Comparison of ENCODE assay signal across 9 mouse cellular contexts in genomic region chr12:12787608-12788262, GRCm38 (mm10).
A peak's percentile ranks its signal among the peaks of the same experiment; 100 is the strongest.
DNase-seq lines count a peak whose midpoint lies in the region; ATAC-seq and TF ChIP-seq lines count a peak whose summit lies in the region.
"Had no signal": no experiment of that assay in that cellular context is flagged by ENCODE, and none has a peak within 500 bp of the region (broad histone marks: within the 10 kb centered on the region; RNA-seq: fewer than 3 reads in every experiment).

No protein-coding gene starts in this region.

- H3K4me1 ChIP-seq in kidney, postnatal 0 days (replicated peaks; ENCODE audit: insufficient read depth, low read length) = 0 out of 2 replicates have a peak, but pooled peaks cover 9% of the 10 kb centered on the region
- H3K4me1 ChIP-seq in forebrain, embryonic 13.5 days = peaks cover 60% of the 10 kb centered on the region
- H3K4me1 ChIP-seq in limb, embryonic 15.5 days = peaks cover 25% of the 10 kb centered on the region
- peaks cover 10% of the 10 kb centered on the region for H3K4me1 ChIP-seq in small intestine, adult 2 months (ENCODE audit: control insufficient read depth, insufficient read depth, insufficient read length, low read length)

- H3K27ac ChIP-seq in kidney, postnatal 0 days = no peak overlapping the region
- no peak overlapping the region for H3K27ac ChIP-seq in forebrain, embryonic 13.5 days
- H3K27ac ChIP-seq in limb, embryonic 15.5 days = no peak overlapping the region
- peak overlapping the region; percentile 77 for H3K27ac ChIP-seq in small intestine, adult 2 months (ENCODE audit: insufficient read depth, low read depth, low read length)

- peak overlapping the region; percentile 44 for H3K4me2 ChIP-seq in kidney, postnatal 0 days (ENCODE audit: low read length)
- H3K4me2 ChIP-seq in forebrain, embryonic 13.5 days = peak overlapping the region; percentile 50
- H3K4me2 ChIP-seq in limb, embryonic 15.5 days = peak overlapping the region; percentile 47

- no peaks in the 10 kb centered on the region for H3K27me3 ChIP-seq in kidney, postnatal 0 days (ENCODE audit: insufficient read depth, low read length)
- H3K27me3 ChIP-seq in forebrain, embryonic 13.5 days = peaks cover 9% of the 10 kb centered on the region
- H3K27me3 ChIP-seq in limb, embryonic 15.5 days = no peaks in the 10 kb centered on the region
- no peaks in the 10 kb centered on the region; the same call in 1 of the 2 replicates for H3K27me3 ChIP-seq in small intestine, adult 2 months (ENCODE audit: control insufficient read depth, insufficient read depth, low read length)

- TF ChIP-seq POLR2A in small intestine, adult 2 months (IDR thresholded peaks at IDR 0.05; ENCODE audit: low read depth, low read length) = no peak

- H3K9me3 ChIP-seq in kidney, postnatal 0 days (replicated peaks; ENCODE audit: low read length) = no peaks in the 10 kb centered on the region
- no peaks in the 10 kb centered on the region for H3K9me3 ChIP-seq in forebrain, embryonic 13.5 days (replicated peaks)
- H3K9me3 ChIP-seq in limb, embryonic 15.5 days = no peaks in the 10 kb centered on the region

- no peak overlapping the region for H3K4me3 ChIP-seq in kidney, postnatal 0 days (replicated peaks; ENCODE audit: low read depth, low read length)
- H3K4me3 ChIP-seq in forebrain, embryonic 13.5 days = peak overlapping the region; percentile 12; the same call in 1 of the 2 replicates
- H3K4me3 ChIP-seq in limb, embryonic 15.5 days = peak overlapping the region; percentile 20
- H3K4me3 ChIP-seq in small intestine, adult 2 months (ENCODE audit: low read depth, low read length) = peak overlapping the region; percentile 30

- no peak overlapping the region for H3K9ac ChIP-seq in kidney, postnatal 0 days (ENCODE audit: low read depth, low read length)
- peak overlapping the region; percentile 35; the same call in 1 of the 2 replicates for H3K9ac ChIP-seq in forebrain, embryonic 13.5 days
- 0 out of 2 replicates have a peak overlapping the region, but pooled peaks have one; percentile 20 for H3K9ac ChIP-seq in limb, embryonic 15.5 days

- no peak for DNase-seq in kidney, postnatal 0 days (ENCODE audit: low spot score)
- no peak for DNase-seq in kidney, postnatal 4 days
- no peak for DNase-seq in testis, postnatal 10 days (ENCODE audit: low spot score)
- no peak for DNase-seq in kidney, adult 8-10 months
- DNase-seq: cerebellum, adult 2 months had no signal

- H3K36me3 ChIP-seq in kidney, postnatal 0 days (ENCODE audit: insufficient read depth, low read length) = no peaks in the 10 kb centered on the region
- H3K36me3 ChIP-seq in forebrain, embryonic 13.5 days (ENCODE audit: poor library complexity, severe bottlenecking) = no peaks in the 10 kb centered on the region
- no peaks in the 10 kb centered on the region for H3K36me3 ChIP-seq in limb, embryonic 15.5 days
- no peaks in the 10 kb centered on the region for H3K36me3 ChIP-seq in small intestine, adult 2 months (ENCODE audit: control insufficient read depth, insufficient read depth, low read length)

- no peak; the same call in 1 of the 2 replicates for ATAC-seq in kidney, postnatal 0 days (replicated peaks; ENCODE audit: low FRiP score, low read depth)
- peak; percentile 7; the same call in 1 of the 2 replicates for ATAC-seq in forebrain, embryonic 13.5 days
- ATAC-seq in limb, embryonic 15.5 days (ENCODE audit: insufficient number of reproducible peaks, low FRiP score, low TSS enrichment, low read depth) = no peak
- no peak for ATAC-seq in erythroblast, adult 5-6 weeks (replicated peaks; ENCODE audit: low FRiP score, poor library complexity, severe bottlenecking)

- WGBS in kidney, postnatal 0 days = 21% methylated on average over 19 of the region's 19 CpGs
- WGBS in forebrain, embryonic 13.5 days = 10% methylated on average over 19 of the region's 19 CpGs
- WGBS in limb, embryonic 15.5 days = 9% methylated on average over 19 of the region's 19 CpGs
- WGBS in small intestine, adult 2 months = 17% methylated on average over 19 of the region's 19 CpGs

- TF ChIP-seq CTCF in kidney, postnatal 0 days (IDR thresholded peaks at IDR 0.05; ENCODE audit: low read depth) = no peak
- no peak for TF ChIP-seq CTCF in small intestine, adult 2 months (IDR thresholded peaks at IDR 0.05; ENCODE audit: extremely low read depth, insufficient read length, insufficient replicate concordance, low read depth, low read length)
